Mouse (Mus musculus) forebrain, embryonic 11.5 days (tissue): ENCODE data around the gene Setd2. TPM values are rescaled to one million over a fixed set of nuclear protein-coding genes. Genes with fewer than 3 reads are reported as not detected.

Source experiments
- ATAC-seq: fragments of 200-750 bp; cut with Nextera tagmentation; replicated peaks from 2 replicates; pipeline ENCODE4 v1.8.0; 2017; ENCODE audit warnings: moderate TSS enrichment; ENCODE audit not compliant: low FRiP score
- DNase-seq: peaks from one replicate; pipeline ENCODE4 v3.0.0-alpha.2; 2017; ENCODE audit warnings: low spot score
- H3K27ac ChIP-seq: fragments of 300-500 bp; sonication (generic); 2 replicates; pipeline ENCODE4 v1.5.1; 2014; ENCODE audit warnings: low read depth, low read length
- H3K27me3 ChIP-seq: fragments of 300-500 bp; sonication (generic); 2 replicates; pipeline ENCODE4 v1.6.1; 2014; ENCODE audit warnings: mild to moderate bottlenecking, low read length, mixed read lengths; ENCODE audit not compliant: control insufficient read depth, insufficient read depth
- H3K36me3 ChIP-seq: fragments of 300-500 bp; sonication (generic); 2 replicates; pipeline ENCODE4 v1.6.1; 2014; ENCODE audit warnings: mild to moderate bottlenecking, low read length, moderate library complexity, mixed read lengths; ENCODE audit not compliant: control insufficient read depth, insufficient read depth
- H3K4me1 ChIP-seq: fragments of 300-500 bp; sonication (generic); replicated peaks from 2 replicates; pipeline ENCODE4 v1.6.1; 2014; ENCODE audit warnings: low read length, mixed read lengths; ENCODE audit not compliant: control insufficient read depth, insufficient read depth
- H3K4me2 ChIP-seq: fragments of 300-500 bp; sonication (generic); 2 replicates; pipeline ENCODE4 v1.6.1; 2014; ENCODE audit warnings: low read depth, mild to moderate bottlenecking, low read length, moderate library complexity, mixed read lengths; ENCODE audit not compliant: severe bottlenecking
- H3K4me3 ChIP-seq: fragments of 300-500 bp; sonication (generic); 2 replicates; pipeline ENCODE4 v1.5.1; 2014; ENCODE audit warnings: low read depth, low read length
- H3K9ac ChIP-seq: fragments of 300-500 bp; sonication (generic); 2 replicates; pipeline ENCODE4 v1.6.1; 2014; ENCODE audit warnings: low read length
- H3K9me3 ChIP-seq: fragments of 300-500 bp; sonication (generic); 2 replicates; pipeline ENCODE4 v1.6.1; 2016; ENCODE audit warnings: low read length, mixed read lengths; ENCODE audit not compliant: control insufficient read depth
- WGBS: fragments of 180-500 bp; shearing (Covaris S2); extraction: QIAGEN DNeasy Blood & Tissue Kit; methylation state at CpG from one replicate; pipeline ENCODE4 v1.1.7; 2014; 5-methylcytosine and 5-hydroxymethylcytosine counted together
- polyA plus RNA-seq: library from polyadenylated mRNA; unstranded; fragments of >200 nt; fragmentation: Nextera tagmentation; extraction: Ambion mirVana; gene quantifications from 2 replicates; pipeline ENCODE4 v1.2.1, GENCODE M21; 2014

Setd2 gene
- polyA plus RNA-seq, 1 experiment from 2014 or later: 56.9 TPM

GRCm38 (mm10) chr9:110654726-110655650 is 122.6 kb downstream of the Setd2 start:
- H3K27me3 ChIP-seq: peaks cover 7% of the 10 kb centered on the region; the same call in 1 of the 2 replicates
- no peaks in the 10 kb centered on the region for H3K36me3 ChIP-seq
- ATAC-seq (no peak), DNase-seq (no peak)
- 84% methylated on average over 19 of the region's 19 CpGs for WGBS
- H3K9me3 ChIP-seq: no peaks in the 10 kb centered on the region
- no peak overlapping the region for H3K9ac ChIP-seq
- H3K4me3 ChIP-seq: peak overlapping the region; percentile 67
- peaks cover 28% of the 10 kb centered on the region for H3K4me1 ChIP-seq
- peak overlapping the region; percentile 31; the same call in 1 of the 2 replicates for H3K27ac ChIP-seq
- H3K4me2 ChIP-seq: peak overlapping the region; percentile 98; the same call in 1 of the 2 replicates

- DNase-seq (no peak), ATAC-seq (peak; percentile 3; the same call in 1 of the 2 replicates)
- H3K27ac ChIP-seq: peak overlapping the region; percentile 85; the same call in 1 of the 2 replicates
- peak overlapping the region; percentile 68 for H3K4me3 ChIP-seq
- peak overlapping the region; percentile 86; the same call in 1 of the 2 replicates for H3K9ac ChIP-seq
- H3K4me1 ChIP-seq: peaks cover 27% of the 10 kb centered on the region
- 84% methylated on average over 10 of the region's 10 CpGs for WGBS
- H3K4me2 ChIP-seq: peak overlapping the region; percentile 76
- no peaks in the 10 kb centered on the region for H3K36me3 ChIP-seq
- peaks cover 7% of the 10 kb centered on the region; the same call in 1 of the 2 replicates for H3K27me3 ChIP-seq
- H3K9me3 ChIP-seq: no peaks in the 10 kb centered on the region
Measured at GRCm38 (mm10) chr9:110655651-110656007, 123.2 kb downstream of the Setd2 start.

GRCm38 (mm10) chr9:110656249-110657221 is 124.1 kb downstream of the Setd2 start, which contains the start of gene Ccdc12:
Gene Ccdc12 (plus strand): TSS chr9:110656503.
- Histone ChIP-seq H3K4me1 (peaks cover 28% of the 10 kb centered on the region), H3K9me3 (no peaks in the 10 kb centered on the region), H3K27ac (peak within 1 kb of the TSS; percentile 85), H3K36me3 (no peaks in the 10 kb centered on the region), H3K27me3 (peaks cover 7% of the 10 kb centered on the region; the same call in 1 of the 2 replicates), H3K4me3 (peak within 1 kb of the TSS; percentile 68), H3K9ac (peak within 1 kb of the TSS; percentile 86), H3K4me2 (peak within 1 kb of the TSS; percentile 76)
- ATAC-seq: peak; percentile 94
- WGBS: under 1% methylated on average over 52 of the region's 52 CpGs
- DNase-seq: peak; percentile 96

- Histone ChIP-seq H3K36me3 (no peaks in the 10 kb centered on the region), H3K4me2 (peak overlapping the region; percentile 76), H3K27ac (no peak overlapping the region), H3K27me3 (peaks cover 5% of the 10 kb centered on the region; the same call in 1 of the 2 replicates), H3K4me3 (peak overlapping the region; percentile 68), H3K9ac (peak overlapping the region; percentile 86), H3K9me3 (no peaks in the 10 kb centered on the region), H3K4me1 (peaks cover 28% of the 10 kb centered on the region)
- DNase-seq (no peak), ATAC-seq (no peak)
- WGBS: 83% methylated on average over 13 of the region's 13 CpGs
Measured at GRCm38 (mm10) chr9:110657474-110658078, 125.2 kb downstream of the Setd2 start.

- ATAC-seq (no peak), DNase-seq (no peak)
- no peaks in the 10 kb centered on the region for H3K27me3 ChIP-seq
- no peaks in the 10 kb centered on the region for H3K9me3 ChIP-seq
- peaks cover 18% of the 10 kb centered on the region for H3K4me1 ChIP-seq
- no peak overlapping the region for H3K27ac ChIP-seq
- no peak overlapping the region for H3K4me2 ChIP-seq
- H3K36me3 ChIP-seq: no peaks in the 10 kb centered on the region
- WGBS: 94% methylated on average over 12 of the region's 12 CpGs
- no peak overlapping the region for H3K4me3 ChIP-seq
- no peak overlapping the region for H3K9ac ChIP-seq
Measured at GRCm38 (mm10) chr9:110659521-110659920, 127.1 kb downstream of the Setd2 start.

GRCm38 (mm10) chr9:110660208-110660607 is 127.8 kb downstream of the Setd2 start:
- Histone ChIP-seq H3K4me1 (peaks cover 12% of the 10 kb centered on the region), H3K36me3 (no peaks in the 10 kb centered on the region), H3K9ac (no peak overlapping the region), H3K4me3 (no peak overlapping the region), H3K9me3 (no peaks in the 10 kb centered on the region), H3K27me3 (no peaks in the 10 kb centered on the region), H3K27ac (no peak overlapping the region), H3K4me2 (no peak overlapping the region)
- ATAC-seq (no peak), DNase-seq (no peak)
- 87% methylated on average over 2 of the region's 2 CpGs for WGBS

- ATAC-seq (no peak), DNase-seq (no peak)
- H3K9me3 ChIP-seq: no peaks in the 10 kb centered on the region
- no peak overlapping the region for H3K4me2 ChIP-seq
- peaks cover 10% of the 10 kb centered on the region for H3K4me1 ChIP-seq
- H3K27me3 ChIP-seq: no peaks in the 10 kb centered on the region
- H3K36me3 ChIP-seq: no peaks in the 10 kb centered on the region
- WGBS: 93% methylated on average over 7 of the region's 7 CpGs
- H3K4me3 ChIP-seq: no peak overlapping the region
- H3K27ac ChIP-seq: no peak overlapping the region
- H3K9ac ChIP-seq: no peak overlapping the region
Measured at GRCm38 (mm10) chr9:110660856-110661612, 128.6 kb downstream of the Setd2 start.
